Mouse (Mus musculus) myocyte (in vitro differentiated cells): ENCODE measurements at regions not wholly inside any gene's neighbourhood (a gene's known extent, or its start where the extent isn't known, plus 50 kb on each side); places are given as distances from the start of the nearest gene placed in this dataset.

Experiments
- MAX ChIP-seq: IDR thresholded peaks from one replicate; pipeline ENCODE4 v1.6.1; 2011; ENCODE audit warnings: low read depth, mild to moderate bottlenecking, control low read depth
- MYOD1 ChIP-seq, 3 experiments: IDR thresholded peaks; one replicate each; pipeline ENCODE4 v1.6.1; 2011; ENCODE audit warnings: control low read depth in 2 of 3, low read depth in 2 of 3, mild to moderate bottlenecking in 2 of 3, moderate library complexity in 1 of 3; ENCODE audit not compliant: insufficient read length in 2 of 3, control insufficient read depth in 1 of 3
- MYOG ChIP-seq, 3 experiments: IDR thresholded peaks; one replicate each; pipeline ENCODE4 v1.6.1; 2011; ENCODE audit warnings: control low read depth in 2 of 3, low read depth in 2 of 3, mild to moderate bottlenecking in 2 of 3; ENCODE audit not compliant: insufficient read length in 2 of 3, control insufficient read depth in 1 of 3, insufficient read depth in 1 of 3
- POLR2A ChIP-seq: IDR thresholded peaks from one replicate; pipeline ENCODE4 v1.6.1; 2011; ENCODE audit warnings: low read depth, mild to moderate bottlenecking, control low read depth, moderate library complexity; ENCODE audit not compliant: insufficient read length
- TCF12 ChIP-seq: IDR thresholded peaks from one replicate; pipeline ENCODE4 v1.6.1; 2011; ENCODE audit warnings: mild to moderate bottlenecking, control low read depth; ENCODE audit not compliant: poor library complexity, insufficient read depth, severe bottlenecking
- USF1 ChIP-seq: IDR thresholded peaks from one replicate; pipeline ENCODE4 v1.6.1; 2011; ENCODE audit warnings: low read depth, mild to moderate bottlenecking, control low read depth, moderate library complexity

GRCm38 (mm10) chr9:122588246-122588645 is 158.9 kb upstream of the Topaz1 start:
- TF ChIP-seq POLR2A: no peak
- TF ChIP-seq MYOG (IDR thresholded peaks at IDR 0.05; ENCODE audit: control insufficient read depth in 1 of 3, insufficient read depth in 1 of 3, insufficient read length in 2 of 3, low read depth in 2 of 3): no peak
- no peak for TF ChIP-seq USF1
- TF ChIP-seq MAX: no peak
- no peak for TF ChIP-seq TCF12
- no peak for TF ChIP-seq MYOD1 (IDR thresholded peaks at IDR 0.05; ENCODE audit: control insufficient read depth in 1 of 3, insufficient read length in 2 of 3, low read depth in 2 of 3)
